Mouse (Mus musculus) kidney, postnatal 10 days (tissue): ENCODE data around the gene Gm28051.

Experiments
- DNase-seq: peaks from one replicate; pipeline ENCODE4 v3.0.0; 2021; ENCODE audit warnings: mixed read lengths

The Gm28051 gene

GRCm38 (mm10) chr12:102742056-102742455 is 15.5 kb downstream of the Gm28051 start:
- DNase-seq: no peak

- DNase-seq: no peak
Measured at GRCm38 (mm10) chr12:102740285-102740684, 17.3 kb downstream of the Gm28051 start.

DNA sequence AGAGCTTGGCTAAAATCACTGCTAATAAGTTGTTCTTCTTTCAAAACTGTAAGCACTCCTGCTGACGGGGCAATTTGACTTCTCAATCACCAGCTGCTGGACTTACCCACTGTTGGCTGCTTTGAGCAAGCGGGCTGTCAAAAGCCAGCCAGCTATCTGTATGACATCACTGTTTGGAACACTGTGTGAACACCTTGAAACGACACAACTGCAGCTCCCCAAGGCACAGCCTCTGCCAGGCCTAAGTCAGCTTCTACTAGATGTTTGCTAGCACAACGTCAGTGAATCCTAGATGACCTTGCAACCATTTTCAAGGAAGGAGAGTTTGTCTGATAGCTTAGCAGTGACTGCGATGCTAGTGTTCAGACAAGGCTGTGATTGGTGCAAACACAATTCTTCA is 18.5 kb downstream of the Gm28051 start:
- DNase-seq: no peak

DNA sequence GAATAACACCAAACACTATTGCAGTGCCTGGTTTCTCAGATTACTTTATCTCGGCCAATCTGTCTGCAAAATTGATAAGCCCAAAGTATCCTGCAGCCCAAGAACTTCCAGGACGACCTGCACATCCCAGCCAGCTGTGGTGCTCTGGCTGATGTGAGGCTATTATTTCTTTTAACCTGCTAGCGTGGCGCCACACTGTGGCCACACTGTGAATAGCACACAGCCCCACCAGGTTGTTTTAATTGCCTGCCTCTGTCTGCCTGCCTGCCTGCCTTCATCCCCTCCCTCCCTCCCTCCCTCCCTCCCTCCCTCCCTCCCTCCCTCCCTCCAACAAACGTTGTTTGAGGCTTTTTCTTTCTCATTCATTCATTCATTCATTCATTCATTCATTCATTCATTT is 24.2 kb downstream of the Gm28051 start:
- peak; percentile 79 for DNase-seq

DNA sequence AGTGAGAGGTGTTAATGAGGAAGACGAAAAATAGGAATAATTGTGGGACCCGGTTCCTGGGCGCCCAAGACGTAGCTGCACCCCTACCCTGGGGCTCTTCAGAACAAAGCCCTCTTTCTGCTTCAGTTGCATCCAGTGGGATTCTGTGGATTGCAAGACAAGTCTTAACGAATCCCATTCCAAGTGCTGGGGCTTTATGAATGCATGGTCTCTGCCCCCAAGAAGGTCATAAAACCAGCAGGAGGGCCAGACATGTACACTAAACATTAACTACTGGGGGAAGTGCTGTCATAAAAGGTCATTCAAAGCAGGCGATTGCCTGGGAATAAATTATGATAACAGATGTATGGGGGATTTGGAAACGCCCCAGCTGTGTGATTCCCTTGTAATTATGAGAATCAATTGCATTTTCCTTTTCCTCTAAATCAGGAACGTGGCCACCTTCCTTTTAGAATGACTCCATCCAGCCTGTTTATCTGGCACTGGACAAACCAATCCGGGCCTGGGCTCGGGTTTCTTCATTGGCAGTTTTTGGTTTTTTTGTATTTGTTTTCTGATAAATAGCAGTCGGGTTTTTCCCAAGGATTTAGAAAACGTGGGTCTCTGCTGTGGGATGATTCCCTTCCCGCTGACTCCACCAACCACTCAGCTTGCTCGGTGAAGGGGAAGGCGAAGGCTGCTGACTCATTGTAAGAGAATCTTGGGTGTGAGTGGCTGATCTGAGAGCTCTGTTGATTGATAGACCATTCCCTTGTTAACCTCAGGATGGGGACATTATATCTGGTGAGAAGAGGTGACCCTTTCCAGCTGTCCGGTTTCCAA is 26.6 kb downstream of the Gm28051 start:
- peak; percentile 24 for DNase-seq

- DNase-seq: peak; percentile 88
Measured at GRCm38 (mm10) chr12:102729855-102730797, 27.4 kb downstream of the Gm28051 start.

DNA sequence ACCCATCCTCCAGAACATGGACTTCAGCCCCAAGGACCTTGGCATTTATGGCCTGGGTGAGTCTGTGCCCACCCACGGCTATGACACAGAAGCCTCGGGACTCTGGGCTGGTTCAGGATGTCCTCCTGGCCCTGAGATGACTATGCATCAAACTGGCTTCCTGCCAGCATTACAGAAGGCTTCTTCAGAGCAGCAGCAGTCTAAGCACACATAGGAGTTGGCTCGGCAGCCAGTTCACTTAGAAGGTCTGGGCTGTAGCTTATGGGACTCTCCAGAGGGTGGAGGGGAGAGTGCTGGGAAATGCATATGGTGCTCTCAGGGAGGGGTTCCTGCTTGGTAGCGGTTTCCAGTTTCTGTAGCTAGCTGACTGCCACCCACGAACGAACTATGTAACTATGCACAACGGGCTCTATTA is 31.8 kb downstream of the Gm28051 start:
- peak; percentile 31 for DNase-seq

DNA sequence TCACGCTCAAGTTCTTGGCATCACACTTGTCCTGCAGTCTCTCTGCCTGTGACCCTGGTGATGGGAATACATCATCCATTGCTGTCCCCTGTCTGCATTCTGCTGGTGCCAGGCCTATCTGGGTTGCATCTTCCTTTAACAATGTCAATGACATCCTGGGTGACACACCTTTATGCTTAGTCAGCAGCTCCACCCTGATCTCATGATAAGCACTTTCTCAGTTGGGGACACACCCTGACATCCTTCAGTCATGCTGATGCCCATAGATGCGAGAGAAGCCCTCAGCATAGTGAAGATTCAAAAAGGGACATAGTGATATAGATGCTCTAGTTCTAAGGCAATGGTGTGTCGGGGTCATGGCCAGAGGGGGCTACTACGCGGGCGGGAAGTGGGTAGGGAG is 32.4 kb downstream of the Gm28051 start:
- DNase-seq: no peak

DNA sequence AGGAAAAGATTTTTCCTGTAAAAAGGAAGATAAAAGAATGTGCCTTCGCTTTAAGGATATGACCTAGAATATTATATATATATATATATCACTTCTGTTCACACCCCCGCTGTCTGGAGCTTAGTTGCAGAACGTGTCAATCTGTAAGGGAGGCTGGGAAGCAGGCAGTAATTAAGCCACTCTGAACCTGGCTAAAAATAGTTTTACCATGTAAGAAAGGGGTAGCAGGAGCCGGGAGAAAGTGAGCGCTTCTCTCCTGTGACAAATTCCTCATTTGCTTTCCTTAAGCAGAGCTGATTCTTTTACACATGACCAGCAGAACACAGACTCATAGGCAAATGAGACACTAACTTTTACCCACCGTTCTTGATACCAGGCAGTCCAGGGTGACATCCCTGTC is 33.7 kb downstream of the Gm28051 start:
- no peak for DNase-seq

DNA sequence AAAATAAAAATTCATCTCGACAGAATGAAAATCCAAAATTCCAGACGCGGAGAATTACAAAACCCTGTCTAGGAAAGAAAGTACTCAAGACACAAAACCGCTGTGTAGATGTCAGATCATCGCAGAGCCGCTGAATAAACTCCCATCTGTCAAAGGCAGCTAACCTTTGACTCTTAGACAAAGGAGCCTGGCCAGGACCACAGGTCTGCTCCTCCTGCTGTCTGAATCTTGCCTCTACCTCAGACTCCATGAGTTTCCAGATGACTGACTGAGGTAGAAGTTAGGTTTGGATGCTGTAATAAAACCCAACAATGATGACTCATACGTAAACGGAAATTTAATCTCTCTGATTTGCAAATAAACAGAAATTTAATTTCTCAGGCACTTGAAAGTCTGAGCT is 34.6 kb downstream of the Gm28051 start:
- no peak for DNase-seq

- no peak for DNase-seq
Measured at GRCm38 (mm10) chr12:102722451-102722850, 35.1 kb downstream of the Gm28051 start.

GRCm38 (mm10) chr12:102719552-102720315 is 37.8 kb downstream of the Gm28051 start:
- DNase-seq: peak; percentile 66

DNA sequence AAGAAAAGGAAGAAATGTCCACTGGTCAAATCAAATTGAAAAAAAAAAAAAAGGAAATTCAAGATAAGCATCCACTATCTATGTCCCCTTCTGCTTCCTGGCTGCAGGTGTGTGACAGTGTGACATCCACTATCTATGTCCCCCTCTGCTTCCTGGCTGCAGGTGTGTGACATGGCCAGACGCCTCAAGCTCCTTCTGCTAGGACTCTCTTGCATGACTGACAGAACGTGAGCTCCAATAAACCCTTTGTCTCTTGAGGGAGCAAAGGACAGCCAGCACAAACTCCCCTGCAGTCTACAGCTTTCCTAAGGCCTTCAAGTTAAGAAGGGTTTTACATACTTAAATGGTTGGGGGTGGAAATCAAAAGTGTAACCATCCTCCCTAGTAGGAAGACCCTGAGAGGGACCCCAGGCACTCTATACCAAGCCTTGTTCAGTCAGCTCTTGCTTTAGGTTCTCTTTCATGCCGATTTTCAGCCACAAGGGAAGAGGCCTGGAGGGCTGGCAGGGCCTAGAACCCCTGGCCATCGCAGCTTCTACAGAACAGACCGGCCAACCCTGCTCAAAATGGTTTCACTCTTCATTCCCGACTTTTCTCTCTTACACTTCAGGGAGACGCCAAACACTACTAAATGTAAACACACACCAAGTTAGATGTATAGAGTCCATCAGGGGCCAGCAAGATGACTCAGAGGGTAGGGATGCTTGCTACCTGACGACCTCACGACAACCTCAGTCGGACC is 42.7 kb downstream of the Gm28051 start:
- DNase-seq: no peak

DNA sequence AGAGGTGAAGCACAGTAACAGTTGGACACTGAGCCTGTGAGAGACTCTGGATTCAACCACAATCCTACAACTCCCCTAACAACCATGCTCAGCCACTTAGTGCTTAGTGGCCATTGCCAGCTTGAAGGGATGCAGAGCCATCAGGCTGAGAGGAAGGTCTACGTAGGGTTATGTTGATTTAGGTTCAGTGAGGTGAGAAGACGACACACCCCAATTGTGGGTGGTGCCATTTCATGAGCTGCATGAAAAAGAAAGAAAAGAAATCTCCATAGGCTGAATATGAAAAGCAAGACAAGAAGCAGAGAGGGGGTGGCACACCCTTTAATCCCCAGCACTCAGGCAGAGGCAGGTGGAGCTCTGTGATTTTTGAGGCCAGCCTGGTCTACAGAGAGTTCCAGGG is 43.4 kb downstream of the Gm28051 start:
- DNase-seq: no peak

DNA sequence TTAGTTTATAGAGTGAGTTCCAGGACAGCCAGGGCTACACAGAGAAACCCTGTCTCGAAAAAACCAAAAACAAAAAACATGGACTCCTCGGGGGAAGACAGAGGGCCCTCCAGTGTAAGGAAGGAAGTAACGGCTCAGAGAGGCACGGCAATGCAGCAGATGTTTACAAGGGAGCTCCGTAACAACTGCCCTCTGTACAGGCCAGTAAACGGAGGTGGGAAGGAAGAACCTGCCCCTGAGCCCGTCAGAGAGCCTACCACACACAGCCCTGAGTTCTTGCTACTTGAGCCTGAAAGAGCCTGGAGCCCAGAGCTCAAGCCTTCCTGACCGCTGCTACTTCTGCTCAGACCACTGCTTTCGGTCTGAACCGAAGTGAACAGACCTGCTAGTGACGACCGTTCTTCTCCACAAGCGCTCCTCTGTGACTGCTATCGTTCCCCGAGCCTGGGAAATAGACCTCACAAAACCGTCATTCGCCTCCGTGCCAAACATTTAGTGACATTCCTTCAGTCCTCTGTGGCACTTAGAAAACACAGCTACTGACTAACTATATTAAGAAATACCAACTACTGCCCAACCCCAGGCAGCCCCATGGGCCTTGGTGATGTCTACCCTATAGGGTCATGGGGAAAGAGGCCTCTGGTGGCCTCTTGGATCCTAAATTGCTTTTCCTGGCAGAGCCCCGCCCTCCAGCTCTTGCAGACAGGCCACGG is 44.3 kb downstream of the Gm28051 start:
- DNase-seq: no peak

- DNase-seq: no peak
Measured at GRCm38 (mm10) chr12:102710851-102711375, 46.7 kb downstream of the Gm28051 start.

DNA sequence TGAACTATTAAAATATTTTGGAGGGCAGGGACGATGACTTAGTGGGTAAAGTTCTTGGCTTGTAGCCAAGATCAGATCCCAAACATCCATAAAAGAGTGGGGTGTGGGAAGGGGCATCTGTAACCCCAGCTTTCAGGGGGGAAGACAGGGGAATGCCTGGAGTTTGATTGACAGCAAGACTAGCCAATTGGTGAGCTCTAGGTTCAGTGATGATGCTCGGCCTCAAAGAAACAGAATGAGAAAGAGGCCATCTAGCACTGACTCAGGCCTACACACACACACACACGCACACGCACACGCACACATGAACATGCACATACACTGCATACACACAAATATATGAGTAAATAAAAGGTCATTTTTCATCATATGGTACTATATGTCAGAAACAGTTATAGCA is 47.7 kb downstream of the Gm28051 start:
- DNase-seq: no peak

- DNase-seq: no peak
Measured at GRCm38 (mm10) chr12:102708220-102708619, 49.3 kb downstream of the Gm28051 start.

GRCm38 (mm10) chr12:102706833-102707463 is 50.6 kb downstream of the Gm28051 start:
- DNase-seq: no peak

DNA sequence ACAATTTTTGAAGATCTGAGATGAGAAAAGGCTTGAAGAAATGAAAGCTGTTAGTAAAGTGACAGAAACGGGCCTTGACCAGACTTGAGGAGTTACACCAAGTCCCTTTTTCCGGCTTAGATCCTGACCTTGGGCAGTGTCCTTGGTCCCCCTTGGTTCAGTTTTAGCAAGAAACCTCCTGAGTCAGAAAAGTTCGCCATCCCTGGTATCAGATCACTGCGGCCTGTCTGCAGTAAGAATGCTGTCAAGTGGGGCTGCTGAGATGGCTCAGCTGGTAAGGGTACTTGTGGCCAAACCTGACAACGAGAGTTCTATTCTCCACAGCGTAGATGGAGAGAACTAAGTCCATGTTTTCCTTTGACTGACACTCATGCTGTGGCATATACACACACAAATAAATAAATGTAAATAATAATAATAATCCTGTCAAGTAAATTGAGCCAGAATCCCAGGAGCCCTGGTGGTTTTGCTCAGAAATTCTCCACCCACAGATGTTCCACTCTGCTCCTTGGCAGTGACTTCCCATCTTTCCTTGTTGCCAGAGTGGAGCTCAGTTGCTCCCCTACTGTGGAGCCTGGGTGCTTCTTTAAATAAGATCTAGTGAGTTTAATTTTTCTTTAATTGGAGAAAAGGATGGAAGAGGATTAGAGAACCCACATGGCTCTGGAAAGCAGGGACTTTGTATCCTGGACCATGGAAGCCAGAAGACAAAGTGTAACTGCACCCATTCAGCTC is 51.5 kb downstream of the Gm28051 start:
- no peak for DNase-seq
